Mouse (Mus musculus) liver, postnatal 0 days (tissue): Measurements from ENCODE around the gene Serpinb1c. TPM values are rescaled to one million over a fixed set of nuclear protein-coding genes. Genes with fewer than 3 reads are reported as not detected.
"Not testable (repeated sequence)": the region's sequence is repeated elsewhere in the genome, so short reads cannot be mapped to it uniquely, and the experiment has no call there.

ENCODE experiments used
- ATAC-seq: fragments of 200-750 bp; cut with Nextera tagmentation; 2 replicates; pipeline ENCODE4 v1.8.0; 2017; ENCODE audit warnings: mild to moderate bottlenecking, moderate library complexity
- DNase-seq: peaks from one replicate; pipeline ENCODE4 v3.0.0-alpha.2; 2016
- H3K27ac ChIP-seq: fragments of 300-500 bp; sonication (generic); 2 replicates; pipeline ENCODE4 v1.5.1; 2014; ENCODE audit warnings: antibody characterized with exemption, moderate library complexity, mild to moderate bottlenecking, low read depth
- H3K27me3 ChIP-seq: fragments of 300-500 bp; sonication (generic); 2 replicates; pipeline ENCODE4 v1.6.1; 2014; ENCODE audit warnings: low read length, control low read depth, mixed read lengths; ENCODE audit not compliant: insufficient read depth
- H3K36me3 ChIP-seq: fragments of 300-500 bp; sonication (generic); replicated peaks from 2 replicates; pipeline ENCODE4 v1.6.1; 2014; ENCODE audit warnings: mild to moderate bottlenecking, control low read depth, low read length, moderate library complexity, mixed read lengths; ENCODE audit not compliant: insufficient read depth
- H3K4me1 ChIP-seq: fragments of 300-500 bp; sonication (generic); 2 replicates; pipeline ENCODE4 v1.6.1; 2014; ENCODE audit warnings: antibody characterized with exemption, mild to moderate bottlenecking, control low read depth; ENCODE audit not compliant: insufficient read depth
- H3K4me2 ChIP-seq: fragments of 300-500 bp; sonication (generic); 2 replicates; pipeline ENCODE4 v1.6.1; 2014; ENCODE audit warnings: low read depth, mild to moderate bottlenecking, low read length, moderate library complexity, mixed read lengths
- H3K4me3 ChIP-seq: fragments of 300-500 bp; sonication (generic); 2 replicates; pipeline ENCODE4 v1.5.1; 2014; ENCODE audit warnings: low read depth, low read length
- H3K9ac ChIP-seq: fragments of 300-500 bp; sonication (generic); replicated peaks from 2 replicates; pipeline ENCODE4 v1.6.1; 2014; ENCODE audit warnings: mild to moderate bottlenecking, moderate library complexity
- H3K9me3 ChIP-seq: fragments of 300-500 bp; sonication (generic); 2 replicates; pipeline ENCODE4 v1.6.1; 2016; ENCODE audit warnings: mild to moderate bottlenecking, control low read depth, low read length, mixed read lengths
- CTCF ChIP-seq: sonication (generic); IDR thresholded peaks from 2 replicates; pipeline ENCODE4 v1.5.1; 2016; ENCODE audit warnings: antibody characterized with exemption, low read depth
- EP300 ChIP-seq: IDR thresholded peaks from 2 replicates; pipeline ENCODE4 v1.6.1; 2016; ENCODE audit warnings: antibody characterized with exemption, low read depth, mild to moderate bottlenecking
- WGBS: fragments of 180-500 bp; shearing (Covaris S2); extraction: QIAGEN DNeasy Blood & Tissue Kit; methylation state at CpG from one replicate; pipeline ENCODE4 v1.1.7; 2014; ENCODE audit not compliant: insufficient replicate concordance; 5-methylcytosine and 5-hydroxymethylcytosine counted together
- polyA plus RNA-seq: library from polyadenylated mRNA; unstranded; fragments of >200 nt; fragmentation: Nextera tagmentation; extraction: Ambion mirVana; gene quantifications from 2 replicates; pipeline ENCODE4 v1.2.1, GENCODE M21; 2015

The Serpinb1c gene
- polyA plus RNA-seq, 1 experiment from 2014 or later: not detected

GRCm38 (mm10) chr13:32902481-32903015, 4.5 kb upstream of the Serpinb1c start:
- Histone ChIP-seq H3K27me3 (0 out of 2 replicates have a peak, but pooled peaks cover 2% of the 10 kb centered on the region), H3K9ac (no peak overlapping the region), H3K9me3 (no peaks in the 10 kb centered on the region), H3K4me1 (no peaks in the 10 kb centered on the region), H3K36me3 (no peaks in the 10 kb centered on the region), H3K27ac (no peak overlapping the region), H3K4me2 (no peak overlapping the region), H3K4me3 (no peak overlapping the region)
- peak; percentile 68 for DNase-seq
- no peak for ATAC-seq
- 14% methylated on average over 4 of the region's 4 CpGs for WGBS
- TF ChIP-seq EP300 (no peak), CTCF (peak; percentile 80)

GRCm38 (mm10) chr13:32900639-32901038, 2.6 kb upstream of the Serpinb1c start:
- Histone ChIP-seq H3K4me1 (no peaks in the 10 kb centered on the region), H3K27ac (no peak overlapping the region), H3K27me3 (0 out of 2 replicates have a peak, but pooled peaks cover 2% of the 10 kb centered on the region), H3K36me3 (no peaks in the 10 kb centered on the region), H3K4me2 (no peak overlapping the region), H3K9ac (no peak overlapping the region), H3K9me3 (no peaks in the 10 kb centered on the region), H3K4me3 (no peak overlapping the region)
- ATAC-seq (no peak), DNase-seq (peak; percentile 55)
- 17% methylated on average over 2 of the region's 2 CpGs for WGBS
- no peak for TF ChIP-seq EP300
- peak; percentile 74 for TF ChIP-seq CTCF

- H3K4me2 ChIP-seq, H3K9me3 ChIP-seq, H3K4me1 ChIP-seq, H3K36me3 ChIP-seq, H3K9ac ChIP-seq, H3K4me3 ChIP-seq, H3K27me3 ChIP-seq, DNase-seq, H3K27ac ChIP-seq, ATAC-seq: not testable (repeated sequence)
- 20% methylated on average over 2 of the region's 2 CpGs for WGBS
Observed at GRCm38 (mm10) chr13:32899114-32899513, 1.1 kb upstream of the Serpinb1c start.

- TF ChIP-seq EP300: no peak
- no peak for TF ChIP-seq CTCF
- no peaks in the 10 kb centered on the region for H3K4me1 ChIP-seq
- no peaks in the 10 kb centered on the region for H3K36me3 ChIP-seq
- H3K4me3 ChIP-seq: no peak overlapping the region
- 74% methylated on average over 4 of the region's 4 CpGs for WGBS
- H3K9ac ChIP-seq: no peak overlapping the region
- no peak overlapping the region for H3K27ac ChIP-seq
- no peaks in the 10 kb centered on the region for H3K9me3 ChIP-seq
- ATAC-seq (no peak), DNase-seq (no peak)
- no peaks in the 10 kb centered on the region for H3K27me3 ChIP-seq
- H3K4me2 ChIP-seq: no peak overlapping the region
Observed at GRCm38 (mm10) chr13:32896931-32897330, 1.1 kb downstream of the Serpinb1c start.

GRCm38 (mm10) chr13:32884755-32885154, 13.3 kb downstream of the Serpinb1c start:
- ATAC-seq (no peak), DNase-seq (no peak)
- no peaks in the 10 kb centered on the region for H3K9me3 ChIP-seq
- no peak overlapping the region for H3K4me2 ChIP-seq
- no peaks in the 10 kb centered on the region for H3K27me3 ChIP-seq
- H3K4me3 ChIP-seq: no peak overlapping the region
- no peaks in the 10 kb centered on the region for H3K4me1 ChIP-seq
- H3K36me3 ChIP-seq: no peaks in the 10 kb centered on the region
- H3K9ac ChIP-seq: no peak overlapping the region
- no peak overlapping the region for H3K27ac ChIP-seq
- TF ChIP-seq EP300 (no peak), CTCF (no peak)

GRCm38 (mm10) chr13:32873862-32874261, 24.1 kb downstream of the Serpinb1c start:
- H3K36me3 ChIP-seq: no peaks in the 10 kb centered on the region
- no peaks in the 10 kb centered on the region for H3K9me3 ChIP-seq
- no peaks in the 10 kb centered on the region for H3K27me3 ChIP-seq
- H3K4me1 ChIP-seq: no peaks in the 10 kb centered on the region
- H3K9ac ChIP-seq: no peak overlapping the region
- H3K4me3 ChIP-seq: no peak overlapping the region
- ATAC-seq: no peak
- DNase-seq: no peak
- TF ChIP-seq EP300 (no peak), CTCF (no peak)
- H3K4me2 ChIP-seq: no peak overlapping the region
- WGBS: 34% methylated on average over 1 of the region's 1 CpGs
- no peak overlapping the region for H3K27ac ChIP-seq

GRCm38 (mm10) chr13:32868843-32869242, 29.2 kb downstream of the Serpinb1c start:
- DNase-seq (no peak), ATAC-seq (no peak)
- TF ChIP-seq EP300: no peak
- no peak for TF ChIP-seq CTCF
- Histone ChIP-seq H3K27ac (no peak overlapping the region), H3K9ac (no peak overlapping the region), H3K4me2 (no peak overlapping the region), H3K4me3 (no peak overlapping the region), H3K4me1 (no peaks in the 10 kb centered on the region), H3K36me3 (no peaks in the 10 kb centered on the region), H3K27me3 (no peaks in the 10 kb centered on the region), H3K9me3 (no peaks in the 10 kb centered on the region)
- WGBS: 42% methylated on average over 5 of the region's 5 CpGs

GRCm38 (mm10) chr13:32868233-32868632, 29.8 kb downstream of the Serpinb1c start:
- not testable (repeated sequence) for ATAC-seq, H3K4me3 ChIP-seq, H3K27me3 ChIP-seq, H3K4me2 ChIP-seq, H3K27ac ChIP-seq, DNase-seq, H3K9ac ChIP-seq, H3K4me1 ChIP-seq, H3K9me3 ChIP-seq, H3K36me3 ChIP-seq
- 41% methylated on average over 4 of the region's 4 CpGs for WGBS
